Mouse (Mus musculus): ENCODE data around the gene Itga11.

GRCm38 (mm10) chr9:62639686-62640085 lies 37.9 kb upstream of the Itga11 start:
- no peak for TF ChIP-seq POLR2A (IDR thresholded peaks at IDR 0.05; ENCODE audit: borderline replicate concordance, control insufficient read depth, low read depth, low read length)
- no peak for TF ChIP-seq CTCF (IDR thresholded peaks at IDR 0.05; ENCODE audit: control insufficient read depth, insufficient read depth, low read length)

Data from bone marrow, adult 2 months (tissue).